Mouse (Mus musculus) lung, embryonic 14.5 days (tissue): ENCODE results near the gene Map3k20. TPM values are rescaled to one million over a fixed set of nuclear protein-coding genes. Genes with fewer than 3 reads are reported as not detected.

Experiments
- ATAC-seq: fragments of 200-750 bp; cut with Nextera tagmentation; 2 replicates; pipeline ENCODE4 v1.8.0; 2017; ENCODE audit warnings: mild to moderate bottlenecking, moderate TSS enrichment, moderate library complexity; ENCODE audit not compliant: insufficient read depth
- DNase-seq: peaks from one replicate; pipeline ENCODE4 v3.0.0-alpha.2; 2015
- H3K27ac ChIP-seq: fragments of 300-500 bp; sonication (generic); 2 replicates; pipeline ENCODE4 v1.5.1; 2014; ENCODE audit warnings: low read depth, mild to moderate bottlenecking, moderate library complexity
- H3K27me3 ChIP-seq: fragments of 300-500 bp; sonication (generic); 2 replicates; pipeline ENCODE4 v1.6.1; 2014; ENCODE audit warnings: low read length, control low read depth; ENCODE audit not compliant: insufficient read depth
- H3K36me3 ChIP-seq: fragments of 300-500 bp; sonication (generic); 2 replicates; pipeline ENCODE4 v1.6.1; 2014; ENCODE audit warnings: control low read depth; ENCODE audit not compliant: insufficient read depth
- H3K4me1 ChIP-seq: fragments of 300-500 bp; sonication (generic); 2 replicates; pipeline ENCODE4 v1.6.1; 2014; ENCODE audit warnings: antibody characterized with exemption, control low read depth; ENCODE audit not compliant: insufficient read depth
- H3K4me2 ChIP-seq: fragments of 300-500 bp; sonication (generic); 2 replicates; pipeline ENCODE4 v1.6.1; 2014; ENCODE audit warnings: mild to moderate bottlenecking
- H3K4me3 ChIP-seq: fragments of 300-500 bp; sonication (generic); 2 replicates; pipeline ENCODE4 v1.5.1; 2014; ENCODE audit warnings: low read depth, low read length
- H3K9ac ChIP-seq: fragments of 300-500 bp; sonication (generic); 2 replicates; pipeline ENCODE4 v1.6.1; 2014
- H3K9me3 ChIP-seq: fragments of 300-500 bp; sonication (generic); 2 replicates; pipeline ENCODE4 v1.6.1; 2016; ENCODE audit warnings: low read depth, low read length, control low read depth
- CTCF ChIP-seq: IDR thresholded peaks from 2 replicates; pipeline ENCODE4 v1.5.1; 2016; ENCODE audit warnings: antibody characterized with exemption, low read depth
- WGBS: fragments of 180-500 bp; shearing (Covaris S2); extraction: QIAGEN DNeasy Blood & Tissue Kit; methylation state at CpG from one replicate; pipeline ENCODE4 v1.1.7; 2014; 5-methylcytosine and 5-hydroxymethylcytosine counted together
- polyA plus RNA-seq: library from polyadenylated mRNA; unstranded; fragments of >200 nt; fragmentation: Nextera tagmentation; extraction: Ambion mirVana; gene quantifications from 2 replicates; pipeline ENCODE4 v1.2.1, GENCODE M21; 2014

Gene Map3k20
- polyA plus RNA-seq, 1 experiment from 2014 or later, result 36.4 TPM

DNA sequence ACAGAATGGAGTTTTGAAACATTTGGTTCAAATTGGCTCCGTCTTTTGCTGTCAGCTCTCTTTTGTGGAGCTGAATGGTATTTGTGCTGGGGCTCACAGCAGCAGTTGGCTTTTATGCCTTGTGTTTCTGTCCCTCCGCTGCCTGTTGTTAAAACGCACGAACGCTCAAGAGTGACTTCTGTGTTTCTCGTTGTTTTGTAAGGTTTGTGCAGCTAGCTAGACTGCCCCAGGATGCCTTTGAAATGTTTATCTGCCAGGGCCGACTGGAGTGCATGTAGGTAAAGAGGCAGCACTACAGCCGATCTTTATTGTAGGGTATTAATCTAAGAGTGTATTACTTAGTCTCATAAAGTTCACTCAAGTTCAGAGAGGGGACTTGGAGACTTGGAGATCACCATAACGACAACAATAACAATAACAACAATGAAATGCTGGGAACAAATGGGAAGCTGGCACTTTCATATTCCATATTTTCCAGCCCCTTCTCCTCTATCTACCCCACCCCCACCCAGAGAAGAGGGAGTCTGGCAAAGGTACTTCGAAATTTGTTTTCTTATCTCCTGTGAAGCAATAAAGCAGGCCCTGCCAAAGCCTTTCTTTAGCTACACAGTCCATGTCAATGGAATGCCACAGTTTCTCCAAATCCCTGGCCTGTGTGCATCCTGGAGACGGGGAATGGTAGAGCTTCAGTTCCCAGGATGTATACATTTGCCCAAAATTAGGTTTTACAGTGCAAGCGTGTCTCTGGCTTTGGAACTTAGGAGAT is 42.3 kb upstream of the Map3k20 start:
- no peak for TF ChIP-seq CTCF
- WGBS, result 71% methylated on average over 12 of the region's 12 CpGs
- Histone ChIP-seq H3K9me3 (no peaks in the 10 kb centered on the region), H3K9ac (no peak overlapping the region), H3K4me3 (no peak overlapping the region), H3K27ac (no peak overlapping the region; the same call in 1 of the 2 replicates), H3K27me3 (no peaks in the 10 kb centered on the region), H3K4me1 (no peaks in the 10 kb centered on the region), H3K36me3 (no peaks in the 10 kb centered on the region), H3K4me2 (no peak overlapping the region)
- ATAC-seq (no peak), DNase-seq (no peak)

DNA sequence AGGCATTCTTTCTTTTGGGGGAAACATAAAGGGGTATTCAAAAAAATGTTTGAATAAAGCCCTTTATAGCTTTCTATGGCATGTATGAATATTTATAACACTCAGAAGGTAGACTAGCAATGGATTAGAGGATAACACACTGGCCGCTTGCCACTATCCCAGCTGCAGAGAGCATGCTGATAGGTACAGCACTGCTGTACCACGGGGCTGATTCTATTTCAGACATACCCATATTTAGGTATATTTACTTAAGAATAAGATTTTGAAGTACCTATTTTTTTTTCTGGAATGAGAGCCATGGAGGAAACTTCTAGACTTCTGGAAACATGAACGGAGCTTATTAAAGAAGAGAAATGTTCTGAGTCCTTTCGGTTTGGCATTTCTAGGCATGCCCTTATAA is 39.8 kb upstream of the Map3k20 start:
- no peak for DNase-seq
- Histone ChIP-seq H3K4me2 (no peak overlapping the region), H3K9ac (no peak overlapping the region), H3K27ac (no peak overlapping the region), H3K9me3 (no peaks in the 10 kb centered on the region), H3K36me3 (no peaks in the 10 kb centered on the region), H3K4me1 (no peaks in the 10 kb centered on the region), H3K27me3 (no peaks in the 10 kb centered on the region), H3K4me3 (no peak overlapping the region)
- no peak for ATAC-seq
- TF ChIP-seq CTCF, result no peak
- WGBS, result 66% methylated on average over 4 of the region's 4 CpGs

DNA sequence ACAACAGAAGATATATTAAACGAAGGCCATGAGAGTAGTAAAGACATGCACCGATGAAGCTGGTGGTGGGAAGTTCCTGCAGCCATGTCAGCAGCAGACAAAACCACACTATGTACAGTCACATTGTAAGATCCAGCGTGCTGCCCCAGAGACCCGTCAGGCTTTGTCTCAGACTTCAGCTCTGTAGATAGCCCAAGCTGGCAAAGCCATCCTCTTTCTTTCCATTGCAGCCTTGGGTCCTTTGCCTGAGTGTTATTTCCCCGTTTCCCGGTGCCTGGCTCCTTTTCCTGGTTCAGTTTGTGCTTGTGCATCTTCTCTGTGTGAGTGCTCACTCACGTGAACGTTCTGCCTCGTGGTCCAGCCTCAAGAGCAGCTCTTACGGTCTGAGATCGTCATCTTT is 39.1 kb upstream of the Map3k20 start:
- Histone ChIP-seq H3K4me2 (no peak overlapping the region), H3K4me3 (no peak overlapping the region), H3K9ac (no peak overlapping the region), H3K36me3 (no peaks in the 10 kb centered on the region), H3K4me1 (no peaks in the 10 kb centered on the region), H3K9me3 (no peaks in the 10 kb centered on the region), H3K27ac (no peak overlapping the region), H3K27me3 (no peaks in the 10 kb centered on the region)
- no peak for DNase-seq
- no peak for ATAC-seq
- WGBS, result 87% methylated on average over 11 of the region's 11 CpGs
- TF ChIP-seq CTCF, result no peak

GRCm38 (mm10) chr2:72247819-72248218 is 37.6 kb upstream of the Map3k20 start:
- 87% methylated on average over 6 of the region's 6 CpGs for WGBS
- Histone ChIP-seq H3K9ac (no peak overlapping the region), H3K36me3 (no peaks in the 10 kb centered on the region), H3K4me1 (no peaks in the 10 kb centered on the region), H3K27ac (no peak overlapping the region), H3K9me3 (no peaks in the 10 kb centered on the region), H3K4me2 (no peak overlapping the region), H3K4me3 (no peak overlapping the region), H3K27me3 (no peaks in the 10 kb centered on the region)
- DNase-seq, result no peak
- no peak for ATAC-seq
- TF ChIP-seq CTCF, result no peak

GRCm38 (mm10) chr2:72252510-72253505 is 32.6 kb upstream of the Map3k20 start:
- Histone ChIP-seq H3K9me3 (no peaks in the 10 kb centered on the region), H3K27me3 (no peaks in the 10 kb centered on the region), H3K4me3 (no peak overlapping the region), H3K27ac (no peak overlapping the region), H3K4me1 (peaks cover 6% of the 10 kb centered on the region; the same call in 1 of the 2 replicates), H3K4me2 (no peak overlapping the region), H3K36me3 (no peaks in the 10 kb centered on the region), H3K9ac (no peak overlapping the region)
- no peak for DNase-seq
- 63% methylated on average over 18 of the region's 18 CpGs for WGBS
- no peak for TF ChIP-seq CTCF
- no peak for ATAC-seq

DNA sequence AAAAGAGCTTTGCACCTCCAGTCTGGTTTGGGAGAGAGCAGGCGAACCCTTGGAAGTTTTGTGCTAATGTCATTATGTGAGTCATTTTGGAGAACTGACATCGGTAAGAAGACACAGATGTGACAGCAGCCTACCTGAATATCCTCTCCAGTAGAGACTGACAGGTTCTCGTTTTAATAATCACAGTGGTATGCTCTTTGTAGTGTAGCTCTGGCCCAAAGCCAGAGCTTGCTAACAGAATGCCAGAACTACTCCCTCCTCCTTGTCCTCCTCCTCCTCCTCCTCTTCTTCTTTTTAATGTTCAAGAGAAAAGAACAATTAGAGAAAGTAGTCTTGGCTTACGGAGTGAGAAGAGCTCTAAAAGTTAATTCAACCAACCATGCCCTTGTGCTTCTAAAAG is 31.6 kb upstream of the Map3k20 start:
- Histone ChIP-seq H3K27ac (no peak overlapping the region), H3K27me3 (no peaks in the 10 kb centered on the region), H3K9me3 (no peaks in the 10 kb centered on the region), H3K4me3 (no peak overlapping the region), H3K4me1 (peaks cover 6% of the 10 kb centered on the region; the same call in 1 of the 2 replicates), H3K4me2 (no peak overlapping the region), H3K9ac (no peak overlapping the region), H3K36me3 (no peaks in the 10 kb centered on the region)
- ATAC-seq, result no peak
- 62% methylated on average over 4 of the region's 4 CpGs for WGBS
- DNase-seq, result no peak
- no peak for TF ChIP-seq CTCF
